Mouse (Mus musculus) layer of hippocampus, adult 2 months (tissue): ENCODE data around the gene Apoa4. TPM values are rescaled to one million over a fixed set of nuclear protein-coding genes. Genes with fewer than 3 reads are reported as not detected.

Experiments
- DNase-seq, 2 experiments: peaks; one replicate each; pipeline ENCODE4 v3.0.0; 2022; ENCODE audit warnings: low spot score in 2 of 2
- H3K27ac ChIP-seq: fragments of 200-600 bp; 2 replicates; pipeline ENCODE4 v1.8.1; 2022
- H3K4me3 ChIP-seq: fragments of 200-600 bp; 2 replicates; pipeline ENCODE4 v1.8.1; 2022; ENCODE audit warnings: mild to moderate bottlenecking
- CTCF ChIP-seq: fragments of 200-600 bp; conservative IDR thresholded peaks from 2 replicates; pipeline ENCODE4 v1.8.1; 2022; ENCODE audit warnings: antibody characterized with exemption, mild to moderate bottlenecking, moderate library complexity
- total RNA-seq, 2 experiments: library from RNA; stranded (reverse); gene quantifications; 2 replicates each; pipeline ENCODE4 v1.2.3; 2021

Gene Apoa4
- total RNA-seq, 2 experiments from 2014 or later, result not detected

DNA sequence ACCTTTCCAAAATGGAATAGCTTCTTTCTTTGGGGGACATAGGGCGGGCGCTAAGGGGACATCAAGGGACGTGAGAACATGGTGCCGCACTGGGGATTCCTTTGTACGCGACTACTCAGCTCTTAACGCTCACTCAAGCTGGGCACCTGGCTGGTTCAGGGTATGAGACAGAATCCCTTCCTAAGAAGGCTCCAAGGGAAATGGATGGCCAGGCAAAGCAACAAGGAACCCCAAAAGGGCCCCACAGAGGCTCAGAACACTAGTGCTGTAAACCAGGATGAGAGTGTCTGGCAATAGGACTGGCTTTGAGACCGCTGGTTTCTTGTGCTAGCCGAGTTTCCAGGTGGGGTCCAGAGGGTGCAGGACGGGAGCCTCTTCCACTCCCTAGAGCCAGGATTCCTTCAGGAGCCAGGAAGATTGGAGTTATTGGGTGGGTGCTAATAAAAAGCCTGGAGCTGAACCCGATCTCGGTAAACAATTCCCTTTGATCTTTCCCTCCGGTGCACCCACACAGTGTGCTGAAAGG is 10.0 kb upstream of the Apoa4 start:
- H3K27ac ChIP-seq, result peak overlapping the region; percentile 72; the same call in 1 of the 2 replicates
- no peak for DNase-seq
- TF ChIP-seq CTCF, result no peak
- peak overlapping the region; percentile 44 for H3K4me3 ChIP-seq

DNA sequence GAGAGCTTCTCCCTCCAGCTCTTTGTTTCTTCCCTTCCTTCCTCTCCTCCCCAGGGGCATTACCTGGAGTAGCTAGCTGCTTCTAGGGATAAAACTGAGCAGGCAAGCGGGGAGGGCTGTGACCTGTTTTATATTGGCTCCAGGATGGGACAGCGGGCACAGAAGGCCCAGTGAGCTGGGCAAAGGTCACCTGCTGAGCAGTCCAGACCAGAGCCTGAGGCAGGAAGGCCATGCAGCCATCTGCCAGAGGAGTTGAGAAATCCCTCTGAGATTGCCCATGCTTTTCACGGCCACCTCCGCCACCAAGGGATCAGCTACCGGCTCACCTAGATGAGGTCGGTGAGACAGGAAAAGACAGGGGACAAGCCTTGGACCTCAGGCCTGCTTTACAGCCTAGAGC is 5.3 kb upstream of the Apoa4 start:
- Histone ChIP-seq H3K4me3 (no peak overlapping the region), H3K27ac (no peak overlapping the region; the same call in 1 of the 2 replicates)
- DNase-seq, result no peak
- no peak for TF ChIP-seq CTCF

DNA sequence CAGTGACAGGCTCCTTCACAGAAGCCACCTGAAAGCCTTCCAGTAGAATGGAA is 5.1 kb upstream of the Apoa4 start, which contains the start of gene Apoc3:
Gene Apoc3 (minus strand): TSS at position 41 of the 53 bp plus-strand sequence.
- no peak for DNase-seq
- TF ChIP-seq CTCF, result no peak
- Histone ChIP-seq H3K27ac (no peak within 1 kb of the TSS; the same call in 1 of the 2 replicates), H3K4me3 (no peak within 1 kb of the TSS)

DNA sequence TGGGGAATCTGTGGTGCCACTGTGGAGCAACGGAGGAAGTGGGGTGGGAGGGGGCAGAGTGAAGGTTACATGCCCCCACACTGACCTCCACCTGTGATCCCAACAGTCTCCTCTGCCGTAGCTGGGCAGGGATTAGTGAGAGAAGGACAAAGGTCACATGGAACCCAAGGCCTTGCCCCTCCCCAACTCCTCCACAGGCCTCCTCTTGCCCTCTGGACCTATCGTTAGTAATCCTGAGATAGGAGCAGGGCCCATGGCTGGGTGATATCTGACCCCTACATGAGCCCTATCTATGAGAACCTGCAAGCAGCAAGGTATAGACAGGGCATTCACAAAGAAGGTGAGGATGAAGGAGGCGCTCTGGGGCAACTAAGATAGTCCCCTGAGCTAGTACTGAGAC is 4.8 kb upstream of the Apoa4 start:
- TF ChIP-seq CTCF, result no peak
- Histone ChIP-seq H3K27ac (no peak overlapping the region), H3K4me3 (no peak overlapping the region)
- DNase-seq, result no peak

DNA sequence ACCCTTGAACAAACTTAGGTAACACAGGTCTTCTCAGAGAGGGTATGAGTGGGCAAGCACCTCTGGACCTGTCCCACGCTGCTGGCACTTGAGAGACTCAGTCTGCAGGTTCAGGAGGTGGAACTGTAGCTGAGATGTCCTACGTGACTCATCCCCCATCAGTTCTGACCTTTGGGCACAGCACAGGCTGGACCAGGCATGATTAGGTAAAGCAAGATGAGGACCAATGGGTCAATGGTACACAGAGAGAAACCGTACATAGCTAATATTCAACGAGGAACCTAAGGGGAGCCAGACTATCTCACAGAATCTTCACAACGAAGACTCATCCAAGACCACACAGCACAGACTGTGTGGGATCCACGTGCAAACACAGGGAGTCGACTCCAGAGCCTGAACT is 1.6 kb upstream of the Apoa4 start:
- Histone ChIP-seq H3K27ac (no peak overlapping the region), H3K4me3 (no peak overlapping the region)
- DNase-seq, result no peak
- no peak for TF ChIP-seq CTCF

DNA sequence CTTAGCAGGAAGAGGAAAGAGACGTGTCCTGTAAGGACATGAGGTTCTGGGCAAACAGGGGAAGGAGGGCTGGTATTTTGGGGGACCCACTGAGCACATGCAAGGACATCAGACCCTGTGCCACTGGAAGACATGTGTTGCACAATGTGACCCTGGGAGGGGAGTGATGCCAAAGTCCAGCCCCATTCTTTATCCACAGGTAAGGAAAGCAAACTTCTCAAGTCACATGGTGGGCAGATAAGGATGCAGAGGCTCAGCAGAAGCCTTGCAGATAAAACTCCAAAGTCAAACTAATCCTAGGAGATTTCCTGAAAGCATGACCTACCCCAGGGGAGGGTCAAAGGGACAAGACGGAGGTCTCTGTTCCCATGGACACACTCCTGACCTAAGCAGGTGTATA is 1.3 kb downstream of the Apoa4 start:
- DNase-seq, result no peak
- TF ChIP-seq CTCF, result no peak
- no peak overlapping the region for H3K27ac ChIP-seq
- no peak overlapping the region for H3K4me3 ChIP-seq

DNA sequence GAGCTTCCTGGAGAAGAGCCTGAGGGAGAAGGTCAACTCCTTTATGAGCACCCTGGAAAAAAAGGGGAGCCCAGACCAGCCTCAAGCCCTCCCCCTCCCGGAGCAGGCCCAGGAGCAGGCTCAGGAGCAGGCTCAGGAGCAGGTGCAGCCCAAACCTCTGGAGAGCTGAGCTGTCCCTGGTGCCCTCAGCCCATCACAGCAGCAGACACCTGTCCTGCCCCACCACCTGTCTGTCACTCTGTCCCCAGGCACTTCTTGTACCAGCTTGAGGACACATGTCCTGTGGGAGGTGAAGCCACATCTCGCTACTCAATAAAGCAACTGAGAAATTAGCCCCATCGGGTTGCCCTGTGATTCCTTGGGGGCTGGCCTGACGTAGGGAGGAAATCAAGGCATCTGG is 2.6 kb downstream of the Apoa4 start:
- no peak for DNase-seq
- Histone ChIP-seq H3K27ac (no peak overlapping the region), H3K4me3 (no peak overlapping the region)
- TF ChIP-seq CTCF, result no peak

DNA sequence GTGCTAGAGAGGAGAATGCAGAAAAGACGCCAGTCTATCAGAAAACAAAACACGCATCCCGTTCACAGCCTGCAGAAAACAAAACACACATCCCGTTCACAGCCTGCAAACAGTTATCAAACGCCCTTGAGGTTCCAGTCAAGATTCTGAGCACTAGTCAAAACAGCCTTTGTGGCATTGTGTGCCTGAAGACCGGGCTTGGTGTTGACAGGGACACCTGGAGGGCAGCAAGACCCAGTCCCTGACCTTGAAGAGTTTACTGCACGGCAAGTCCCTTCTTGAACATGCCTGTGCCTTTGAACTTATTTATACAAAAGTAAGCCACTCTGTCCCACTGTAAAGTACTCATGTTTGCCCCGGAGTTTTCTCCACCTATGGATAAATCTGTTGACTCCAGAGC is 3.1 kb downstream of the Apoa4 start:
- no peak for TF ChIP-seq CTCF
- Histone ChIP-seq H3K4me3 (no peak overlapping the region), H3K27ac (no peak overlapping the region)
- no peak for DNase-seq

DNA sequence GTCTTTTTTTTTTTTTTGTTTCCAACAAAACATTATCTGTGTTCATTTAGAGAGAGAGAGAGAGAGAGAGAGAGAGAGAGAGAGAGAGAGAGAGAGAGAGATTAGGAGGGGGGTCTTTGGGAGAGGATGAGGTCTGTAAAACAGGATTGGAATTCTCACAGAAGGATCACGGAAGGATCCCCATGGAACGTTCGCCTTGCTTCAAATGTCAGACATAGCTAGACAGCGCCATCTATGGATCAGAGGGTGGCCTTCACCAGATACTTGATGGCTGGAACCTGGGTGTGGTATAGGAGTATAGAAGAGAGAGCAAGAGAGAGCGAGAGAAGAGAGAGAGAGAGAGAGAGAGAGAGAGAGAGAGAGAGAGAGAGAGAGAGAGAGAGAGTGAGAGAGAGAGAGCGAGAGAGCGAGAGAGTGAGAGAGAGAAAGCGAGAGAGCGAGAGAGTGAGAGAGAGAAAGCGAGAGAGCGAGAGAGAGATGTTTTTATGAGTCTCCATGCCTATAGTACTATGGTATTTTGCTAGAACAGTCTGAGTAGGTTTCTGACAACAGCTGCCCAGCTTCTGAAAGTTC is 6.3 kb downstream of the Apoa4 start:
- no peak overlapping the region for H3K4me3 ChIP-seq
- no peak overlapping the region for H3K27ac ChIP-seq
- TF ChIP-seq CTCF, result peak; percentile 77
- DNase-seq, result peak; percentile 51 to 76

DNA sequence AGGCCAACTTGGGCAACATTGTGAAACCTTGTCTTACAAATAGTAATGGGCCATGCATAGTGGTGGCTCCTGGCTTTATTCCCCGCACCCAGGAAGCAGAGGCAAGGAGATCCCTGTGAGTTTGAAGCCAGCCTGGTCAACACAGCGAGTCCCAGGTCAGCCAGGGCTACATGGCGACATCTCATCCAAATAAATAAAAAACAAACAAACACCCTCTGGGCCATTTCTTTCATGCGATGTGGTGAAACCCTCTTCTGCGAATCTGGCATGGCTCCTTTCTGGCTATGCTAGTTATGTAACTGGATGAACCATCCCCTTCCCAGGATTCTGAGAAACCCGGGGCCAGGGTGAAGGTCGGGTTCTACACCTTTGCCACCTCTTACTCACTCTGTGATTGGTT is 15.7 kb downstream of the Apoa4 start:
- no peak for TF ChIP-seq CTCF

DNA sequence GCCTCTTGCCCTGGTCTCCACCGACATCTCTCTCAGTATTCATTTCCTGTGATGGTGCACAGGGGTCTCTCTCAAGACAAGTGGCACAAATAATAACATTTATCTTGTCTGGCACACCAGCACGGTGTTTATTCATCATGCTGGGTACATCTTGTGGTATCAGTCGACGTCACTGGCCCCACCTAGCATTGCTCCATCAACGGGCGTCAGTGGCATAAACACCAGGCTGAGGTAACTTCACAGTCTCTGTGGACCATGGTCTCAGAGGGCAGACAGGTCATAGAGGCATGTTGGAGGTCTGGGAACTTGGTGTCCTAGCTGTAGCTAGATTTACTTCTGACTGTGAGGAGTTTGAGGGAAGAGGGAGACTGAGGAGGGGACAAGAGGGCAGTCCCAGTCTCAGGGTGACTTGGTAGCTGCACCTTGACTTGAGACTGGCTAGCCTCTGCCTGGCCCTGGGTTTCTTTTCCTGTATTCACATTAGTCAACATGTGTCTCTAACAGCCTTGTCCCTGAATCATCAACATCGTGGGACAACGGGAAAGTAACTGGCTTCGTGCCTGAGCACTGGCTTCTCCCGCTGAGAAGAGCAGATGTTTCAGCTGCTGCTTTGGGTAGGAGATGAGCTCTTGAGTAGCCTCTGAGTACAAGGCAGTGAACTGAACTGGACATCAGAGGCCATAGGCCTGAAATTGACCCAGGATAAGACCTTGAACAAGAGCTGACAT is 16.3 kb downstream of the Apoa4 start:
- no peak for TF ChIP-seq CTCF
- H3K27ac ChIP-seq, result no peak overlapping the region
- no peak overlapping the region for H3K4me3 ChIP-seq
- DNase-seq, result no peak

More for the DNA sequence above, 15.7 kb downstream of the Apoa4 start:
- Histone ChIP-seq H3K27ac (no peak overlapping the region), H3K4me3 (no peak overlapping the region)
- no peak for DNase-seq

DNA sequence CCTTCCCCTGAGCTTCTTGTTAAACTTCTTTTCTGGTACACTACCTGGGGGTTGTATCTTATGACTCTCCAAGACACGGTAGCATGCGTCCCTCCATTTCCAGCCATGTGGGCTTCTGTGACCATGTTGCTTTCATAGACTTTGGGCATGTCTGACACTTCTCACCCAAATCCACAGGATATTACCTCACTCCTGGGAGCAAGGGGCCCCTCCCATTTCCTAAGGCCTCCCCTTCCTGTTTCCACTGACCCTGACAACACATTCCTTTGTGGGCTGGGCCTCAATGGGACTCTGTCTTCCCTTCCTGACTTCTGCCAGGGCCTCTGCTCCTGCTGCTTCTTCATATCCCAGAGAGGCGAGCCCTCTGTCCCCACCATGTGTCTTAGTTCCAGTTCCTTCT is 17.1 kb downstream of the Apoa4 start:
- Histone ChIP-seq H3K27ac (no peak overlapping the region), H3K4me3 (no peak overlapping the region)
- TF ChIP-seq CTCF, result no peak
- no peak for DNase-seq

DNA sequence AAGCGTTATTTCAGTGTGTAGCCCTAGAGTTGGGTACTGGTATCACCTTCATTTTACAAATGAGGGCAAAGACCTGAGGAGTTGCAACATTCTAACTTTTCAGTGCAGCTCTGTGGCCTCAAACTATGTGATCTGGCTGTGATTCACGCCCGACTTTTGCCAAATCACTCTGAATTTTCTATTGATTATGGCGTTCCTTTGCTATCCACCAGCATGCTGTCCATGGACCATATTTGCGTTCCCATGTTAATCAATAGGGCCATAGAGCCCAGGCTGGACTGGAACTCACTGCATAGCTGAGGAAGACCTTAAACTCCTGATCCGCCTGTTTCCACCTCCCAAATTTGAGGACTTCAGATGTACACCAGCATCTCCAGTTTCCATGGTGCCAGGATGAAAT is 18.6 kb downstream of the Apoa4 start:
- no peak overlapping the region for H3K27ac ChIP-seq
- no peak for TF ChIP-seq CTCF
- no peak overlapping the region for H3K4me3 ChIP-seq
- no peak for DNase-seq

DNA sequence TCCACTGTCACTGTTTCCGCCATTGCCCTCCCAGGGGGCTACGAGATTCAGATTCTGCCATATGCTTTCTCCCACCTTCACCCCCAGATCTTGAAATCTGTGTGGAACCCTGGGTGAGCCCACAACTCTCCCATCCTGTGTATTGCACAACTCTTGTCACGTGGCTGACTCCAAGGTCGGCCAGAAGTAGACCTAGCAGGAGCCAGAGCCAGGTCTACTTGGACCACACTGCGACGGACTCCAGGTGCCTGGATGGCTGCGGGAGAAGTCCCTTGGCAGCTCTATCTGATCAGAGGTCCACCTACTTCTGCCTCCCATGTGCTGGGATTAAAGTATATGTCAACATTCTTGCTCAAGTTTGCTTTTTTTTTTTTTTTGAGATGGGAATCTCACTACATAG is 20.6 kb downstream of the Apoa4 start:
- Histone ChIP-seq H3K27ac (no peak overlapping the region), H3K4me3 (no peak overlapping the region)
- no peak for TF ChIP-seq CTCF
- DNase-seq, result no peak
